Mouse (Mus musculus) kidney, embryonic 16.5 days (tissue): ENCODE data around the gene Akap7. TPM values are rescaled to one million over a fixed set of nuclear protein-coding genes. Genes with fewer than 3 reads are reported as not detected.
"Not testable (repeated sequence)": the region's sequence is repeated elsewhere in the genome, so short reads cannot be mapped to it uniquely, and the experiment has no call there.

Source experiments
- ATAC-seq: fragments of 200-750 bp; cut with Nextera tagmentation; 2 replicates; pipeline ENCODE4 v1.8.0; 2017; ENCODE audit warnings: moderate TSS enrichment; ENCODE audit not compliant: low FRiP score, low TSS enrichment
- H3K27ac ChIP-seq: fragments of 300-500 bp; sonication (generic); 2 replicates; pipeline ENCODE4 v1.5.1; 2014; ENCODE audit warnings: low read length
- H3K27me3 ChIP-seq: fragments of 300-500 bp; sonication (generic); 2 replicates; pipeline ENCODE4 v1.6.1; 2014; ENCODE audit warnings: low read length, control low read depth, mixed read lengths; ENCODE audit not compliant: insufficient read depth
- H3K36me3 ChIP-seq: fragments of 300-500 bp; sonication (generic); 2 replicates; pipeline ENCODE4 v1.6.1; 2014; ENCODE audit warnings: low read length, control low read depth, mixed read lengths; ENCODE audit not compliant: insufficient read depth
- H3K4me1 ChIP-seq: fragments of 300-500 bp; sonication (generic); 2 replicates; pipeline ENCODE4 v1.6.1; 2014; ENCODE audit warnings: low read length, control low read depth, mixed read lengths; ENCODE audit not compliant: insufficient read depth
- H3K4me2 ChIP-seq: fragments of 300-500 bp; sonication (generic); replicated peaks from 2 replicates; pipeline ENCODE4 v1.6.1; 2014; ENCODE audit warnings: low read depth, low read length
- H3K4me3 ChIP-seq: fragments of 300-500 bp; sonication (generic); 2 replicates; pipeline ENCODE4 v1.5.1; 2014; ENCODE audit warnings: mild to moderate bottlenecking, low read length
- H3K9ac ChIP-seq: fragments of 300-500 bp; sonication (generic); replicated peaks from 2 replicates; pipeline ENCODE4 v1.6.1; 2014; ENCODE audit warnings: low read length
- H3K9me3 ChIP-seq: fragments of 300-500 bp; sonication (generic); 2 replicates; pipeline ENCODE4 v1.6.1; 2016; ENCODE audit warnings: low read length, control low read depth
- WGBS: fragments of 180-500 bp; shearing (Covaris S2); extraction: QIAGEN DNeasy Blood & Tissue Kit; methylation state at CpG from one replicate; pipeline ENCODE4 v1.1.7; 2014; 5-methylcytosine and 5-hydroxymethylcytosine counted together
- polyA plus RNA-seq: library from polyadenylated mRNA; unstranded; fragments of >200 nt; fragmentation: Nextera tagmentation; extraction: Ambion mirVana; gene quantifications from 2 replicates; pipeline ENCODE4 v1.2.1, GENCODE M21; 2015

The Akap7 gene
- polyA plus RNA-seq, 1 experiment from 2014 or later = 18.9 TPM

DNA sequence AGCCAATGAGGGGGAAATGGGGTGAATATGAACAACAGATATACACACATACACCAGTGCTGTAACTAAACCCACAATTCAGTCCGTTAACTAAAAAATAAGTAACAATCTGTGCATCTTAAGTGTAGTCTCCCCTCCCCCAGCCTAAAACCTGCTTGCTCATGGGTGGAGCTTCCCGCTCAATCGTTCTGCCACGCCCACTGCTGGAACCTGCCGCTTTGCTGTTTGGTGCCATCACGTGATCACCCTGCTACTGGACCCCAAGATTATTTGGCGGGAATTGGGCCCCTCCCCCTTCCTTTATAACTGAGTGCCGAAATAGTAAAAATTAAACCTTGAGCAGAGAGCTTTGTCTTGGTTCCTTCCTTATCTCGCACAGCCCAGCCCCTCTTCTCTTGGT, 121.4 kb downstream of the Akap7 start:
- not testable (repeated sequence) for H3K27me3 ChIP-seq, H3K4me3 ChIP-seq, H3K9ac ChIP-seq, H3K4me1 ChIP-seq, H3K9me3 ChIP-seq, H3K27ac ChIP-seq, ATAC-seq, H3K36me3 ChIP-seq, H3K4me2 ChIP-seq
- WGBS = 59% methylated on average over 9 of the region's 9 CpGs

DNA sequence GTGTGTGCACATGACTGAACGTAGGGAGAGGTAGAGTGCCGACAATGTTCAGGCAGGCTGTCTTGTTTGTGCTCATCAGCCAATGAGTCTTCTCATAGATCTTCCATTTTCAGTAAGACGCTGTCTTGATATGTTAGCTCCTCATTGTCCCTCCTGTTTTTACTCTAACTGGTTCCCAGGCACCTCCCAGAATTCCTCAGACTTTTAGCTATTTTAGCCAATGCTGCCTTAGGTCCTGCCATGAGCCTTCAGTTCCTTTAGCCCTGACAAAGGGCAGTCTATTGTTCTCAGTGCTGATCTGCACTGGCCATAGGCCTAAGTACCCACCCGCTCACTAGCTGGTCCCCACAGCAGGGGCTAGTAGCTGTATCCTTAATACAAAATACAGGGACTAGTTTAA, 122.0 kb downstream of the Akap7 start:
- WGBS = 91% methylated on average over 4 of the region's 4 CpGs

DNA sequence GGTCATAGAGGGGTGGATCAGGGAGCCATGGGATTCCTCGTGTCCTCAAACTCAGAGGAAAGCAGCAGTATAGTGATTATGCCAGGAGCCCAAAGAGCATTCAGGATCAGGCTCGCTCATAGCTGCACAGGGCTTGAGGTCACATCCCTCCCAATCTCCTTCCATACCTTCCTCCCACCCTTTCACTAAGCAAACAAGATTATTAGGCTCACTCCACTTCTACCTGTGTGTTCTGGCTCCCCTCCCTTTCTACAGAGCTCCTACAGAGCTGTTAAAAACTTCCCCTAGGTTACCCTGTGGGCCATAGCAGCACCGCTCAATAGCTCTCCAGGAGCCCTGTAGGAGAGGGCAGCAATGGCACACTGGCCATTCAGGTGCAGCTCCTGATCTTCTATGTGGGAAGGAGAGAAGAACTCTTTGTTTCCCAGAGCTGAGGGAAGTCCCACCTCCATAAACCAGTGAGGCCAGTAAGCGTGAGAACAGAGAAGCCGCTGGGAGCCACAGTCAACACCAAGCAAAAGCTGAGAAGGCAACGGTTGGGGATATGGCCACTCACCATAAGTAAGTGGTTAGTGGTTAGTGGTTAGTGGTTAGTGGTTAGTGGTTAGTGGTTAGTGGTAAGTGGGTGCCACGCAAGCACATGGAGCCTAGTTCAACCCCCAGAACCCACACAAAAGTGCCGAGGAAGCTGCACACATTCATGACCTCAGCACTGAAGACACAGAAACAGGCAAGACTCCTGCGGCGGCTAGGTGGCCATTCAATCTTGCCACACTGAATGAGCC, 122.7 kb downstream of the Akap7 start:
- Histone ChIP-seq H3K4me2 (no peak overlapping the region), H3K27ac (no peak overlapping the region), H3K27me3 (no peaks in the 10 kb centered on the region), H3K4me3 (no peak overlapping the region), H3K36me3 (no peaks in the 10 kb centered on the region), H3K4me1 (no peaks in the 10 kb centered on the region), H3K9me3 (no peaks in the 10 kb centered on the region), H3K9ac (no peak overlapping the region)
- WGBS = 92% methylated on average over 10 of the region's 10 CpGs
- no peak for ATAC-seq

More for the DNA sequence above, 122.0 kb downstream of the Akap7 start:
- Histone ChIP-seq H3K36me3 (no peaks in the 10 kb centered on the region), H3K9ac (no peak overlapping the region), H3K9me3 (no peaks in the 10 kb centered on the region), H3K4me2 (no peak overlapping the region), H3K4me1 (no peaks in the 10 kb centered on the region), H3K27ac (no peak overlapping the region), H3K27me3 (no peaks in the 10 kb centered on the region), H3K4me3 (no peak overlapping the region)
- ATAC-seq = no peak

DNA sequence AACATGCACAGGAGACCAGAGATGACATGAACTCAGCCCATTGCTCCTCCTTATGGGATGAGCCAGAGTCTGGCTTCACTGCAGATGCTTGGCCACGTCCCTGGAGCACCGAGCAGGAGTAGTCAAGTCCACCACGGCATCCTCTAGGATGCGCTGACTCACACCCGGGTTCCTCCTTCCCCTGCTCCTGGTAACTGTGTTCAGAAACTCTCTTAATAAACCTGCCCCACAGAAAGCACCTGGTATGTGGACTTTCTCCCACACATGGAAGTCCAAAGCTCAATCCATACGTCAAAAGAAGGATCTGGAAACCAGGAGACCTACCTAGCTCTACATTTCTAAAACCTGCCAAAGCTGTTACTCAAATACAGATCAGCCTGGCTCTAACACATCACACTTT, 124.4 kb downstream of the Akap7 start:
- no peak overlapping the region for H3K9ac ChIP-seq
- H3K36me3 ChIP-seq = no peaks in the 10 kb centered on the region
- no peaks in the 10 kb centered on the region for H3K9me3 ChIP-seq
- H3K4me2 ChIP-seq = no peak overlapping the region
- H3K27ac ChIP-seq = no peak overlapping the region
- H3K4me1 ChIP-seq = no peaks in the 10 kb centered on the region
- ATAC-seq = no peak
- no peak overlapping the region for H3K4me3 ChIP-seq
- H3K27me3 ChIP-seq = no peaks in the 10 kb centered on the region
- WGBS = 91% methylated on average over 6 of the region's 6 CpGs

DNA sequence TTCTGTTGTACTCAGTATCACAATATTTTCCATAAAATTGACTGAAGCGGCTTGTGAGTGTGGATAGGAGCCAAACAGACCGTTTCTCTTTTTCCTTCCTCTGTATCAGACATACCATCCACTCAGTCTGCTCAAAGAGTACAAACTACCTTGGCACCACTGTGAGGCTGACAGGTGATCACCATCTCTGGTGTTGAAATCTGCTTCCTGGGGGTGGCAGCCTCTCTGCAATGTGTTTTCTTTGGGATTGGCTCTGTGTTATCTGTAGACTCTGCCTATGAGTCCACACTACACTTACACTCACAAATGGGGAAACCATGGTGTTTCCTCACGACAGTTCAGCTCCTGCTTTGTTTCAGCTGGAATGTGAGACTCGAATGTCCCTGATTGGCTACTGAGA, 128.6 kb downstream of the Akap7 start:
- H3K9ac ChIP-seq = no peak overlapping the region
- H3K27ac ChIP-seq = no peak overlapping the region
- H3K4me1 ChIP-seq = no peaks in the 10 kb centered on the region
- WGBS = 86% methylated on average over 4 of the region's 4 CpGs
- H3K36me3 ChIP-seq = no peaks in the 10 kb centered on the region
- no peaks in the 10 kb centered on the region for H3K27me3 ChIP-seq
- no peaks in the 10 kb centered on the region for H3K9me3 ChIP-seq
- H3K4me3 ChIP-seq = no peak overlapping the region
- no peak for ATAC-seq
- no peak overlapping the region for H3K4me2 ChIP-seq

DNA sequence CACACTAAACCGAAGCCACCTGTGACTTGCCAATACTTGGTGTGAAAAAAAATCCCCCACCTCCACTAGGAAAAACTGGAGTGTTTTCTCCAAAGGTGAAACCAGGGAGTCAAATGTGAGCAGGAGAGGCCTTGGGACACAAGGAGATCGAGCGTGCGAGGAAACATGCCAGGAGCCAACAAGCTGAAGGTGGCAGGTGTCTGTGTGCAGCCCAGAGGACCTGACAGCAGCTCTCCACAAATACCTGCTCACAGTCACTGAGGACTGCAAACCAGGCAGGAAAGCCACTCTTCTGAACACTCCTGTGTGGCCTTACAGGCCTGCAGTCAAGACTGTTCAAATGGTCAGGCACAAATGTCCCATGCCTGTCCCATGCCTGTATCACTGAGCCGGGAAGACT, 130.4 kb downstream of the Akap7 start:
- WGBS = 91% methylated on average over 5 of the region's 5 CpGs
- Histone ChIP-seq H3K4me3 (no peak overlapping the region), H3K9ac (no peak overlapping the region), H3K27ac (no peak overlapping the region), H3K9me3 (no peaks in the 10 kb centered on the region), H3K27me3 (no peaks in the 10 kb centered on the region), H3K4me2 (no peak overlapping the region), H3K4me1 (no peaks in the 10 kb centered on the region), H3K36me3 (no peaks in the 10 kb centered on the region)
- ATAC-seq = no peak

DNA sequence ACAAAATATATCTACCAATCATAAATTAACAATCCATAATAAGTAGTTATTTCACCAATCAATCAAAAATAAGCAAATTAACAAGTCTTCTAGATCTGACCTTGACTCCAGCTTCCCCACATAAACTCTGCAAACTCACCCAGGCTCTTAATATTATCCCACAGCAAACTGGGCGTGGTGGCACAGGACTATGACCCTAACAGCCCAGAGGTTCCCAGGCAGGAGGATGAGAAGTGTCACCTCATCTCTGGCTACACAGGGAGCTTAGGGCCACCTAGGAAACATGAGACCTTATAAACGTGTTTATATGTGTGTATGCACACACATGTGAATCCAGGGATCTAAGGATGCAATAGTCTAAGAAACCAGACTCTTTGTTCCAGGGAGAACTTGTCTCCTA, 132.8 kb downstream of the Akap7 start:
- no peaks in the 10 kb centered on the region for H3K9me3 ChIP-seq
- H3K27ac ChIP-seq = no peak overlapping the region
- H3K4me2 ChIP-seq = no peak overlapping the region
- no peak for ATAC-seq
- H3K9ac ChIP-seq = no peak overlapping the region
- H3K4me3 ChIP-seq = no peak overlapping the region
- no peaks in the 10 kb centered on the region for H3K36me3 ChIP-seq
- no peaks in the 10 kb centered on the region for H3K4me1 ChIP-seq
- no peaks in the 10 kb centered on the region for H3K27me3 ChIP-seq
- 76% methylated on average over 2 of the region's 2 CpGs for whole genome bisulfite sequencing

DNA sequence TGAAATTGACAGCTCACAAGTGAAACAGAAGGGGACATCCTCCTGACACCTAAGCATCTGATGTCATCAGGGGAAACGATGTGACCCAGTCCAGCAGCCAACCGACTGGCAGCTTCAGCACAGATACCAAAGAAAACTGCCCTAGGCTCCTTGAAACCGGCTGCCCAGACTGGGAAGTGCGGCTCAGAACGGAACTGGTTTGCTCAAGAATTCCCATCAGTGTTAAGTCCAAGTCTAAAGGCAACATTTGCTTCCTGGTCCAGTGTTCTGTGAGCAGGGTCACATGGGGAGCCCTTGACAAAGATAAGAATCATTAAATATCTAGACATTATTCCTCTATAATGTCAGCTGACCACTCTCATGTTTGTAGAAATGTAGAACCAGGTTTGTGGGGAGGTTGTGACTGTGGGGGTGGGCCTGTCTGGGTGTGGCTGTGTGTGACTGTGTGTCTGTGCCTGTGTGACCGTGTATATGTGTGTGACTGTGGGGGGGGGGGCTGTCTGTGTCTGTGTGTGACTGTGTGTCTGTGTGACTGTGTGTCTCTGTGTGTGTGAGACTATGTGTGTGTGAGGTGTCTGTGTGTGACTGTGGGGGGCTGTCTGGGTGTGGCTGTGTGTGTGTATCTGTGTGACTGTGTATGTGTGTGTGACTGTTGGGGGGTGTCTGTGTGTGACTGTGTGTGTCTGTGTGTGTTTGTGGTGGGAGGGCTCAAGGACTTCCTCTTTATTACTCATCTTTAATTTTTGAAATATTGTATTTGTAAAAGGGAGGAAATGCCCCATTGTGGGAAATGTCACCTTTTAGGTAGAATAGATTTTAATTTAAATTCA, 140.1 kb downstream of the Akap7 start:
- Histone ChIP-seq H3K9me3 (no peaks in the 10 kb centered on the region), H3K27me3 (no peaks in the 10 kb centered on the region), H3K4me1 (no peaks in the 10 kb centered on the region), H3K4me2 (no peak overlapping the region), H3K9ac (no peak overlapping the region), H3K36me3 (no peaks in the 10 kb centered on the region), H3K4me3 (no peak overlapping the region), H3K27ac (no peak overlapping the region)
- ATAC-seq = no peak
- 69% methylated on average over 6 of the region's 6 CpGs for WGBS

DNA sequence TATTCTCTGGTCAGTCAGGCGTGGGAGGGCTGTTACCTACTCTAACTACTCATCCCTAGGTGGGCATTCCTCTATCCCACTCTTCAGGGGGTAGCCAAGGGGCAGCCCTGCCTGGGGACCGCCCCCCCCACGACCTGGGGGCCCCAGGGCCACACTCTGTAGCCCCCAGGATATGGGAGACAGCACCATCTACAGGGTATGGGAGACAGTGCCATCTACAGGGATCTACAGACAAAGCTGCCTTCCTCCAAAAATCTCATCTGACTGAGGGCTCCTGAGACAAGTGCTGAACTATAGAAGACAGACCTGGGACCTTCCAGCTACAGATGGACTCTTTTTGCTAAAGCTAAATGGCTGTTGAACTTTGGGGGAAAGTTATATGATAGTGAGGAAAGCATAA, 144.2 kb downstream of the Akap7 start:
- H3K27me3 ChIP-seq, H3K9me3 ChIP-seq, ATAC-seq, H3K36me3 ChIP-seq, H3K9ac ChIP-seq, H3K27ac ChIP-seq, H3K4me3 ChIP-seq, H3K4me1 ChIP-seq, H3K4me2 ChIP-seq: not testable (repeated sequence)
- WGBS = 21% methylated on average over 3 of the region's 3 CpGs

DNA sequence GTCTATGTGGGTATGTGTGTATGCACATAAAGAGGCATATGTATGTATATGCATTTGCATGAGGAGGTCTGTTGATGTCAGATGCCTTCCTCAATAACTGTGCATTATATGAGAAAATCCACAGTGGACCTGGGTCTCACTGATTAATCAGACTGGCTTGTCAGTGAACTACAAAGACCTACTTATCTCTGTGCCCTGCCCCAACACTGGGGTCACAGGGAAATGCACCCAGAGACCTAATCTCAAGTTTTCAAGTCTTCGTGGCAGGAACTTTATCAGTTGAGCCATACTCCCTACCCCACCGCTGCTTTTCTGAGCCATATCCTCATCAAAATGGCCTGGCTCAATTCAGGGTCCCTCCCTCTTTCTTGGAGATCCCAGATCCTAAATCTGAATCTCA, 146.0 kb downstream of the Akap7 start:
- H3K9me3 ChIP-seq = no peaks in the 10 kb centered on the region
- H3K4me2 ChIP-seq = no peak overlapping the region
- ATAC-seq = no peak
- no peaks in the 10 kb centered on the region for H3K4me1 ChIP-seq
- H3K36me3 ChIP-seq = no peaks in the 10 kb centered on the region
- 73% methylated on average over 2 of the region's 2 CpGs for WGBS
- H3K9ac ChIP-seq = no peak overlapping the region
- no peak overlapping the region for H3K4me3 ChIP-seq
- no peak overlapping the region for H3K27ac ChIP-seq
- H3K27me3 ChIP-seq = no peaks in the 10 kb centered on the region
